Comparison of ENCODE assay signal across 7 mouse cellular contexts in genomic region chr12:82168820-82169533, GRCm38 (mm10). TPM values are rescaled to one million over a fixed set of nuclear protein-coding genes. Genes with fewer than 3 reads are reported as not detected.
DNase-seq lines count a peak whose midpoint lies in the region; ATAC-seq lines count a peak whose summit lies in the region.

TSS of gene Sipa1l1 (plus strand) at chr12:82169320.

- no peaks in the 10 kb centered on the region for H3K4me1 ChIP-seq in embryonic facial prominence, embryonic 11.5 days (ENCODE audit: control insufficient read depth, insufficient read depth, low read length)
- peaks cover 10% of the 10 kb centered on the region for H3K4me1 ChIP-seq in limb, embryonic 11.5 days (ENCODE audit: control insufficient read depth, insufficient read depth, low read length)
- peaks cover 20% of the 10 kb centered on the region; the same call in 1 of the 2 replicates for H3K4me1 ChIP-seq in midbrain, embryonic 14.5 days (ENCODE audit: control insufficient read depth, insufficient read depth, low read length)

- 1% methylated on average over 34 of the region's 43 CpGs for WGBS in embryonic facial prominence, embryonic 11.5 days
- 2% methylated on average over 26 of the region's 43 CpGs for WGBS in limb, embryonic 11.5 days
- WGBS in midbrain, embryonic 14.5 days = under 1% methylated on average over 41 of the region's 43 CpGs

- H3K27me3 ChIP-seq in embryonic facial prominence, embryonic 11.5 days (ENCODE audit: control insufficient read depth, insufficient read depth, low read length) = no peaks in the 10 kb centered on the region
- no peaks in the 10 kb centered on the region for H3K27me3 ChIP-seq in limb, embryonic 11.5 days (ENCODE audit: control insufficient read depth, insufficient read depth, low read length)
- H3K27me3 ChIP-seq in midbrain, embryonic 14.5 days (ENCODE audit: control insufficient read depth, insufficient read depth, low read length) = no peaks in the 10 kb centered on the region

- peak within 1 kb of the TSS; percentile 93 for H3K27ac ChIP-seq in embryonic facial prominence, embryonic 11.5 days (replicated peaks; ENCODE audit: low read depth, low read length)
- peak within 1 kb of the TSS; percentile 94 for H3K27ac ChIP-seq in limb, embryonic 11.5 days (replicated peaks; ENCODE audit: low read depth, low read length)
- H3K27ac ChIP-seq in midbrain, embryonic 14.5 days (replicated peaks; ENCODE audit: low read depth, low read length) = peak within 1 kb of the TSS; percentile 89

- ATAC-seq in embryonic facial prominence, embryonic 11.5 days (replicated peaks; ENCODE audit: insufficient number of reproducible peaks, low FRiP score, low TSS enrichment, low read depth) = peak; percentile 91
- peak; percentile 88 for ATAC-seq in limb, embryonic 11.5 days (ENCODE audit: insufficient number of reproducible peaks, low FRiP score, low TSS enrichment, low read depth)
- ATAC-seq in midbrain, embryonic 14.5 days (ENCODE audit: low FRiP score, low TSS enrichment) = peak; percentile 93

- peak within 1 kb of the TSS; percentile 88 for H3K4me3 ChIP-seq in embryonic facial prominence, embryonic 11.5 days (ENCODE audit: low read depth, low read length)
- peak within 1 kb of the TSS; percentile 89 for H3K4me3 ChIP-seq in limb, embryonic 11.5 days (ENCODE audit: low read depth, low read length)
- peak within 1 kb of the TSS; percentile 85 for H3K4me3 ChIP-seq in midbrain, embryonic 14.5 days (replicated peaks; ENCODE audit: low read depth, low read length)

- DNase-seq in adrenal gland, postnatal 14 days = peak; percentile 98
- DNase-seq in embryonic facial prominence, embryonic 11.5 days (ENCODE audit: low spot score) = peak; percentile 99
- DNase-seq in heart, adult 11 months = peak; percentile 100
- peak; percentile 91 for DNase-seq in kidney, adult 18-20 months
- peak; percentile 98 for DNase-seq in limb, embryonic 11.5 days (ENCODE audit: low spot score)
- DNase-seq in midbrain, embryonic 14.5 days = peak; percentile 98
- DNase-seq in spleen, adult 18-20 months = peak; percentile 87 to 95

- H3K36me3 ChIP-seq in embryonic facial prominence, embryonic 11.5 days (replicated peaks; ENCODE audit: control insufficient read depth, insufficient read depth, low read depth, low read length) = no peaks in the 10 kb centered on the region
- H3K36me3 ChIP-seq in limb, embryonic 11.5 days (ENCODE audit: control insufficient read depth, insufficient read depth, low read length) = no peaks in the 10 kb centered on the region
- no peaks in the 10 kb centered on the region for H3K36me3 ChIP-seq in midbrain, embryonic 14.5 days (ENCODE audit: control insufficient read depth, insufficient read depth, low read length)

- H3K9ac ChIP-seq in embryonic facial prominence, embryonic 11.5 days (replicated peaks; ENCODE audit: low read length) = peak within 1 kb of the TSS; percentile 94
- H3K9ac ChIP-seq in limb, embryonic 11.5 days (ENCODE audit: low read length) = peak within 1 kb of the TSS; percentile 96
- peak within 1 kb of the TSS; percentile 79 for H3K9ac ChIP-seq in midbrain, embryonic 14.5 days (replicated peaks; ENCODE audit: low read length)

- H3K9me3 ChIP-seq in embryonic facial prominence, embryonic 11.5 days (replicated peaks; ENCODE audit: control insufficient read depth, low read length) = no peaks in the 10 kb centered on the region
- no peaks in the 10 kb centered on the region for H3K9me3 ChIP-seq in limb, embryonic 11.5 days (ENCODE audit: control insufficient read depth, low read length)
- no peaks in the 10 kb centered on the region for H3K9me3 ChIP-seq in midbrain, embryonic 14.5 days (ENCODE audit: control insufficient read depth, low read length)

- peak within 1 kb of the TSS; percentile 93 for H3K4me2 ChIP-seq in embryonic facial prominence, embryonic 11.5 days (ENCODE audit: low read depth, low read length)
- H3K4me2 ChIP-seq in limb, embryonic 11.5 days (ENCODE audit: low read depth, severe bottlenecking) = peak within 1 kb of the TSS; percentile 69
- peak within 1 kb of the TSS; percentile 95 for H3K4me2 ChIP-seq in midbrain, embryonic 14.5 days (ENCODE audit: low read length)

RNA-seq across cellular contexts. Expression of gene Sipa1l1, which starts in this region (rescaled TPM):
- 31.5 and 39.9 TPM in 2 replicates for total RNA-seq in adrenal gland, postnatal 14 days (2021)
- polyA plus RNA-seq in embryonic facial prominence, embryonic 11.5 days (2014; fragmentation: Nextera tagmentation; extraction: Ambion mirVana) = 26.8 and 28.4 TPM in 2 replicates
- 32.5 and 35.9 TPM in 2 replicates for polyA plus RNA-seq in limb, embryonic 11.5 days (2014; fragmentation: Nextera tagmentation; extraction: Ambion mirVana)
- 11.1 and 14.5 TPM in 2 replicates for polyA plus RNA-seq in midbrain, embryonic 14.5 days (2014; fragmentation: Nextera tagmentation; extraction: Ambion mirVana)

Comparison
In these comparisons a context has a peak if more than half of its experiments do, and no peak if none do; other contexts are left out.
1. Peak in every context shown above with its lines: DNase-seq, ATAC-seq, H3K4me3 ChIP-seq and H3K27ac ChIP-seq.